Mouse (Mus musculus): ENCODE measurements around the gene Gm45140. TPM values are rescaled to one million over a fixed set of nuclear protein-coding genes. Genes with fewer than 3 reads are reported as not detected.

Gm45140 gene
- polyA plus RNA-seq, 1 experiment from 2014 or later, result 4.6 TPM

GRCm38 (mm10) chr6:87850900-87851614, 15.5 kb upstream of the Gm45140 start, which contains the start of gene Cnbp:
Cnbp (minus strand) TSS chr6:87851106.
- no peaks in the 10 kb centered on the region for H3K9me3 ChIP-seq (ENCODE audit: control insufficient read depth, low read length)
- H3K4me2 ChIP-seq (ENCODE audit: low read length), result peak within 1 kb of the TSS; percentile 91
- DNase-seq (peak; percentile 99), ATAC-seq (ENCODE audit: low FRiP score, low TSS enrichment) (peak; percentile 99)
- H3K9ac ChIP-seq (replicated peaks; ENCODE audit: low read length), result peak within 1 kb of the TSS; percentile 97
- WGBS, result under 1% methylated on average over 55 of the region's 55 CpGs
- H3K4me1 ChIP-seq (ENCODE audit: control insufficient read depth, insufficient read depth, low read length), result peaks cover 20% of the 10 kb centered on the region
- peak within 1 kb of the TSS; percentile 94 for H3K27ac ChIP-seq (replicated peaks; ENCODE audit: low read depth, low read length)
- peak within 1 kb of the TSS; percentile 100 for H3K4me3 ChIP-seq (replicated peaks; ENCODE audit: low read depth, low read length)
- no peaks in the 10 kb centered on the region; the same call in 1 of the 2 replicates for H3K36me3 ChIP-seq (ENCODE audit: control insufficient read depth, insufficient read depth, low read length)
- no peaks in the 10 kb centered on the region for H3K27me3 ChIP-seq (ENCODE audit: control insufficient read depth, insufficient read depth, low read length)

GRCm38 (mm10) chr6:87850155-87850899, 14.7 kb upstream of the Gm45140 start:
- H3K4me2 ChIP-seq (ENCODE audit: low read length), result peak overlapping the region; percentile 91
- H3K4me3 ChIP-seq (replicated peaks; ENCODE audit: low read depth, low read length), result peak overlapping the region; percentile 100
- no peaks in the 10 kb centered on the region for H3K9me3 ChIP-seq (ENCODE audit: control insufficient read depth, low read length)
- WGBS, result under 1% methylated on average over 71 of the region's 73 CpGs
- peak overlapping the region; percentile 94 for H3K27ac ChIP-seq (replicated peaks; ENCODE audit: low read depth, low read length)
- H3K9ac ChIP-seq (replicated peaks; ENCODE audit: low read length), result peak overlapping the region; percentile 97
- DNase-seq (peak; percentile 63), ATAC-seq (ENCODE audit: low FRiP score, low TSS enrichment) (peak; percentile 74)
- peaks cover 4% of the 10 kb centered on the region for H3K36me3 ChIP-seq (ENCODE audit: control insufficient read depth, insufficient read depth, low read length)
- no peaks in the 10 kb centered on the region for H3K27me3 ChIP-seq (ENCODE audit: control insufficient read depth, insufficient read depth, low read length)
- peaks cover 20% of the 10 kb centered on the region for H3K4me1 ChIP-seq (ENCODE audit: control insufficient read depth, insufficient read depth, low read length)

- Histone ChIP-seq H3K27ac (replicated peaks; ENCODE audit: low read depth, low read length) (no peak overlapping the region), H3K36me3 (ENCODE audit: control insufficient read depth, insufficient read depth, low read length) (peaks cover 10% of the 10 kb centered on the region), H3K4me2 (ENCODE audit: low read length) (peak overlapping the region; percentile 91), H3K4me1 (ENCODE audit: control insufficient read depth, insufficient read depth, low read length) (peaks cover 20% of the 10 kb centered on the region), H3K4me3 (replicated peaks; ENCODE audit: low read depth, low read length) (peak overlapping the region; percentile 100), H3K27me3 (ENCODE audit: control insufficient read depth, insufficient read depth, low read length) (no peaks in the 10 kb centered on the region), H3K9ac (replicated peaks; ENCODE audit: low read length) (peak overlapping the region; percentile 97), H3K9me3 (ENCODE audit: control insufficient read depth, low read length) (no peaks in the 10 kb centered on the region)
- ATAC-seq (ENCODE audit: low FRiP score, low TSS enrichment) (no peak), DNase-seq (no peak)
- WGBS, result under 1% methylated on average over 8 of the region's 8 CpGs
Measured at GRCm38 (mm10) chr6:87849780-87850154, 14.2 kb upstream of the Gm45140 start.

GRCm38 (mm10) chr6:87846813-87847212, 11.2 kb upstream of the Gm45140 start:
- H3K27ac ChIP-seq (replicated peaks; ENCODE audit: low read depth, low read length), result no peak overlapping the region
- DNase-seq, result no peak
- H3K4me2 ChIP-seq (ENCODE audit: low read length), result no peak overlapping the region
- no peak overlapping the region for H3K4me3 ChIP-seq (replicated peaks; ENCODE audit: low read depth, low read length)
- peaks cover 37% of the 10 kb centered on the region for H3K36me3 ChIP-seq (ENCODE audit: control insufficient read depth, insufficient read depth, low read length)
- H3K9ac ChIP-seq (replicated peaks; ENCODE audit: low read length), result no peak overlapping the region
- 94% methylated on average over 1 of the region's 1 CpGs for WGBS
- no peaks in the 10 kb centered on the region for H3K27me3 ChIP-seq (ENCODE audit: control insufficient read depth, insufficient read depth, low read length)
- peaks cover 20% of the 10 kb centered on the region for H3K4me1 ChIP-seq (ENCODE audit: control insufficient read depth, insufficient read depth, low read length)
- ATAC-seq (ENCODE audit: low FRiP score, low TSS enrichment), result no peak
- H3K9me3 ChIP-seq (ENCODE audit: control insufficient read depth, low read length), result no peaks in the 10 kb centered on the region

- WGBS, result 95% methylated on average over 13 of the region's 13 CpGs
- no peak overlapping the region for H3K27ac ChIP-seq (replicated peaks; ENCODE audit: low read depth, low read length)
- H3K4me2 ChIP-seq (ENCODE audit: low read length), result no peak overlapping the region
- H3K9ac ChIP-seq (replicated peaks; ENCODE audit: low read length), result no peak overlapping the region
- DNase-seq (no peak), ATAC-seq (ENCODE audit: low FRiP score, low TSS enrichment) (no peak)
- H3K4me1 ChIP-seq (ENCODE audit: control insufficient read depth, insufficient read depth, low read length), result peaks cover 17% of the 10 kb centered on the region
- peaks cover 45% of the 10 kb centered on the region for H3K36me3 ChIP-seq (ENCODE audit: control insufficient read depth, insufficient read depth, low read length)
- no peaks in the 10 kb centered on the region for H3K9me3 ChIP-seq (ENCODE audit: control insufficient read depth, low read length)
- H3K4me3 ChIP-seq (replicated peaks; ENCODE audit: low read depth, low read length), result no peak overlapping the region
- H3K27me3 ChIP-seq (ENCODE audit: control insufficient read depth, insufficient read depth, low read length), result no peaks in the 10 kb centered on the region
Measured at GRCm38 (mm10) chr6:87845031-87845695, 9.6 kb upstream of the Gm45140 start.

GRCm38 (mm10) chr6:87842254-87842653, 6.7 kb upstream of the Gm45140 start:
- peaks cover 45% of the 10 kb centered on the region for H3K36me3 ChIP-seq (ENCODE audit: control insufficient read depth, insufficient read depth, low read length)
- H3K27me3 ChIP-seq (ENCODE audit: control insufficient read depth, insufficient read depth, low read length), result no peaks in the 10 kb centered on the region
- DNase-seq (peak; percentile 40), ATAC-seq (ENCODE audit: low FRiP score, low TSS enrichment) (no peak)
- H3K4me2 ChIP-seq (ENCODE audit: low read length), result no peak overlapping the region
- 19% methylated on average over 1 of the region's 1 CpGs for WGBS
- H3K9ac ChIP-seq (replicated peaks; ENCODE audit: low read length), result no peak overlapping the region
- no peaks in the 10 kb centered on the region for H3K9me3 ChIP-seq (ENCODE audit: control insufficient read depth, low read length)
- H3K27ac ChIP-seq (replicated peaks; ENCODE audit: low read depth, low read length), result no peak overlapping the region
- no peak overlapping the region for H3K4me3 ChIP-seq (replicated peaks; ENCODE audit: low read depth, low read length)
- H3K4me1 ChIP-seq (ENCODE audit: control insufficient read depth, insufficient read depth, low read length), result peaks cover 7% of the 10 kb centered on the region; the same call in 1 of the 2 replicates

- H3K4me2 ChIP-seq (ENCODE audit: low read length), result no peak overlapping the region
- 83% methylated on average over 8 of the region's 8 CpGs for WGBS
- H3K9me3 ChIP-seq (ENCODE audit: control insufficient read depth, low read length), result no peaks in the 10 kb centered on the region
- DNase-seq (no peak), ATAC-seq (ENCODE audit: low FRiP score, low TSS enrichment) (no peak)
- no peak overlapping the region for H3K9ac ChIP-seq (replicated peaks; ENCODE audit: low read length)
- H3K36me3 ChIP-seq (ENCODE audit: control insufficient read depth, insufficient read depth, low read length), result peaks cover 45% of the 10 kb centered on the region
- no peak overlapping the region for H3K27ac ChIP-seq (replicated peaks; ENCODE audit: low read depth, low read length)
- no peak overlapping the region for H3K4me3 ChIP-seq (replicated peaks; ENCODE audit: low read depth, low read length)
- peaks cover 7% of the 10 kb centered on the region; the same call in 1 of the 2 replicates for H3K4me1 ChIP-seq (ENCODE audit: control insufficient read depth, insufficient read depth, low read length)
- no peaks in the 10 kb centered on the region for H3K27me3 ChIP-seq (ENCODE audit: control insufficient read depth, insufficient read depth, low read length)
Measured at GRCm38 (mm10) chr6:87841635-87842034, 6.0 kb upstream of the Gm45140 start.

GRCm38 (mm10) chr6:87839797-87840341, 4.3 kb upstream of the Gm45140 start:
- Histone ChIP-seq H3K27ac (replicated peaks; ENCODE audit: low read depth, low read length) (no peak overlapping the region), H3K9me3 (ENCODE audit: control insufficient read depth, low read length) (no peaks in the 10 kb centered on the region), H3K27me3 (ENCODE audit: control insufficient read depth, insufficient read depth, low read length) (no peaks in the 10 kb centered on the region), H3K36me3 (ENCODE audit: control insufficient read depth, insufficient read depth, low read length) (peaks cover 47% of the 10 kb centered on the region), H3K9ac (replicated peaks; ENCODE audit: low read length) (no peak overlapping the region), H3K4me2 (ENCODE audit: low read length) (no peak overlapping the region), H3K4me1 (ENCODE audit: control insufficient read depth, insufficient read depth, low read length) (peaks cover 7% of the 10 kb centered on the region; the same call in 1 of the 2 replicates), H3K4me3 (replicated peaks; ENCODE audit: low read depth, low read length) (no peak overlapping the region)
- WGBS, result 67% methylated on average over 11 of the region's 11 CpGs
- ATAC-seq (ENCODE audit: low FRiP score, low TSS enrichment) (no peak), DNase-seq (no peak)
